Mouse (Mus musculus) limb, embryonic 14.5 days (tissue): ENCODE measurements at regions not wholly inside any gene's neighbourhood (a gene's known extent, or its start where the extent isn't known, plus 50 kb on each side); places are given as distances from the start of the nearest gene placed in this dataset.

Source experiments
- ATAC-seq: fragments of 200-750 bp; cut with Nextera tagmentation; 2 replicates; pipeline ENCODE4 v1.8.0; 2017; ENCODE audit warnings: low read depth, moderate number of reproducible peaks, moderate TSS enrichment; ENCODE audit not compliant: low FRiP score
- DNase-seq: peaks from one replicate; pipeline ENCODE4 v3.0.0-alpha.2; 2015; ENCODE audit warnings: low spot score
- H3K27ac ChIP-seq: fragments of 300-500 bp; sonication (generic); replicated peaks from 2 replicates; pipeline ENCODE4 v1.5.1; 2014; ENCODE audit warnings: low read depth, mild to moderate bottlenecking, low read length, moderate library complexity, mixed read lengths
- H3K27me3 ChIP-seq: fragments of 300-500 bp; sonication (generic); 2 replicates; pipeline ENCODE4 v1.6.1; 2014; ENCODE audit warnings: low read length, mixed read lengths; ENCODE audit not compliant: control insufficient read depth, insufficient read depth
- H3K36me3 ChIP-seq: fragments of 300-500 bp; sonication (generic); 2 replicates; pipeline ENCODE4 v1.6.1; 2014; ENCODE audit warnings: mild to moderate bottlenecking, low read length, moderate library complexity, mixed read lengths; ENCODE audit not compliant: control insufficient read depth, insufficient read depth
- H3K4me1 ChIP-seq: fragments of 300-500 bp; sonication (generic); 2 replicates; pipeline ENCODE4 v1.6.1; 2014; ENCODE audit warnings: antibody characterized with exemption, low read length, mixed read lengths; ENCODE audit not compliant: control insufficient read depth, insufficient read depth
- H3K4me2 ChIP-seq: fragments of 300-500 bp; sonication (generic); replicated peaks from 2 replicates; pipeline ENCODE4 v1.6.1; 2014; ENCODE audit warnings: low read depth, mild to moderate bottlenecking, low read length, moderate library complexity; ENCODE audit not compliant: severe bottlenecking
- H3K4me3 ChIP-seq: fragments of 300-500 bp; sonication (generic); replicated peaks from 2 replicates; pipeline ENCODE4 v1.5.1; 2014; ENCODE audit warnings: low read length
- H3K9ac ChIP-seq: fragments of 300-500 bp; sonication (generic); 2 replicates; pipeline ENCODE4 v1.6.1; 2014; ENCODE audit warnings: mild to moderate bottlenecking, low read depth, low read length, moderate library complexity; ENCODE audit not compliant: severe bottlenecking
- H3K9me3 ChIP-seq: fragments of 300-500 bp; sonication (generic); 2 replicates; pipeline ENCODE4 v1.6.1; 2016; ENCODE audit warnings: low read length; ENCODE audit not compliant: control insufficient read depth
- POLR2A ChIP-seq: fragments of 200-500 bp; IDR thresholded peaks from 2 replicates; pipeline ENCODE4 v1.8.0; 2012; ENCODE audit warnings: inconsistent platforms, mild to moderate bottlenecking, moderate library complexity, borderline replicate concordance; ENCODE audit not compliant: insufficient read depth, insufficient read length; ENCODE audit errors: extremely low read depth
- WGBS: fragments of 180-500 bp; shearing (Covaris S2); extraction: QIAGEN DNeasy Blood & Tissue Kit; methylation state at CpG from one replicate; pipeline ENCODE4 v1.1.7; 2014; 5-methylcytosine and 5-hydroxymethylcytosine counted together

DNA sequence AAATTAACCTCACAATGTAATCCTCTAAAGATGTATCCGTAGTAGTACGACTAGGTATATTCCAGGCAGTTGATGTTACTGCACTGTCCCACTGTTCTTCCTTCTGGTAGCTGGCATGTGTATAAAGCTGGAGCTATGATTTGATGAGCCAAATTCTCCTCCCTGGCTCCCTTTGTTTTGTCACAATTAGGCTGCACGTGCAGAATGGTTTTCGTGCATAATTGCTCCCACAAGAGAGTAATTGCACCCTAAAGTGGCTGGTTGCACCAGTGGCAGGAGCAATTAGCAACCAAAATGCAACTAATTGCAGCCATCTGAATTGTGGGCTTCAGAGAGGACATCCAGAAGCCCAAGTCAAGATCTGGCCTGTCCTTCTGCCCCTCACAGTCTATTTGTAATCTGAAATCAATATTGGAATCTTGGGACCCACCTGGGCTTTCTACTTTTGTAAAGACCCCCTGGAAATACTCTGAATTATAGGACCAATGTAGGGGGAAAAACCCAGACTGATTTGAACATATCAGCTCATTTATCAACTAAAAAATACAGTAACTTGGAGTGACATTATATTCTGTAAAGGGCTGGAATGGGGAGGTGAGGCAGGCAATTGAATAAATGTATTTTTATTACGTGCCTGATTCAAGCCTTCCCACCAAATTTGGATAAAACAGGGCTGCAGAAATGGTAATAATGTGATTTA, 71.7 kb upstream of the Pfn2 start:
- Histone ChIP-seq H3K27ac (no peak overlapping the region), H3K4me1 (no peaks in the 10 kb centered on the region), H3K9me3 (no peaks in the 10 kb centered on the region), H3K36me3 (no peaks in the 10 kb centered on the region), H3K9ac (no peak overlapping the region), H3K27me3 (no peaks in the 10 kb centered on the region), H3K4me2 (no peak overlapping the region), H3K4me3 (no peak overlapping the region)
- TF ChIP-seq POLR2A: no peak
- no peak for ATAC-seq
- WGBS: 47% methylated on average over 5 of the region's 5 CpGs
- DNase-seq: no peak

DNA sequence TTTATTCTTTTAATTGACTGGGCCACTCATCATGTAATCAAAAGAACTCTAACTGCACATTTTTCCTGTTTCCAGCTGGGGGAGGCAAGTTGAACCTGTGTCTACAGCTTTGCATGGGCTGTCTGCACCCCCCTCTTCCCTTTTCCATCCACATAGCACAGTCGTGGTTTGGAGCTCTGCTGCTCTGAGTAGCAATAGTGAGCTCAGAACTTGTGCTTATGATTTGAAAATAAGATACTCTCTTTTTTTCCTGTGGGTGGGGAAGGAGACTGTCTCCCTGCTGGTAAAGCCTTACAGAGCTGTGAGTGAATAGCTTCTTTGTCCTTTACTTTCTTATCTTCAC, 72.2 kb upstream of the Pfn2 start:
- H3K27ac ChIP-seq: no peak overlapping the region

GRCm38 (mm10) chr3:57921071-57921882, 73.4 kb upstream of the Pfn2 start:
- ATAC-seq (no peak), DNase-seq (no peak)
- H3K4me1 ChIP-seq: no peaks in the 10 kb centered on the region
- WGBS: 81% methylated on average over 2 of the region's 2 CpGs
- TF ChIP-seq POLR2A: no peak
- H3K36me3 ChIP-seq: no peaks in the 10 kb centered on the region
- no peak overlapping the region for H3K4me2 ChIP-seq
- no peaks in the 10 kb centered on the region for H3K9me3 ChIP-seq
- H3K27me3 ChIP-seq: no peaks in the 10 kb centered on the region
- H3K9ac ChIP-seq: no peak overlapping the region
- no peak overlapping the region for H3K27ac ChIP-seq
- H3K4me3 ChIP-seq: no peak overlapping the region

More for the DNA sequence above, 72.2 kb upstream of the Pfn2 start:
- H3K4me1 ChIP-seq: no peaks in the 10 kb centered on the region
- DNase-seq: no peak
- no peak overlapping the region for H3K9ac ChIP-seq
- no peak for ATAC-seq
- 33% methylated on average over 1 of the region's 1 CpGs for WGBS
- no peaks in the 10 kb centered on the region for H3K9me3 ChIP-seq
- H3K4me3 ChIP-seq: no peak overlapping the region
- H3K4me2 ChIP-seq: no peak overlapping the region
- no peaks in the 10 kb centered on the region for H3K36me3 ChIP-seq
- no peak for TF ChIP-seq POLR2A
- H3K27me3 ChIP-seq: no peaks in the 10 kb centered on the region

GRCm38 (mm10) chr3:57923061-57923460, 75.2 kb upstream of the Pfn2 start:
- no peaks in the 10 kb centered on the region for H3K27me3 ChIP-seq
- no peak for ATAC-seq
- H3K9ac ChIP-seq: no peak overlapping the region
- no peaks in the 10 kb centered on the region for H3K9me3 ChIP-seq
- no peak for DNase-seq
- no peak overlapping the region for H3K27ac ChIP-seq
- H3K36me3 ChIP-seq: no peaks in the 10 kb centered on the region
- no peak for TF ChIP-seq POLR2A
- no peaks in the 10 kb centered on the region for H3K4me1 ChIP-seq
- no peak overlapping the region for H3K4me2 ChIP-seq
- WGBS: 75% methylated on average over 3 of the region's 3 CpGs
- H3K4me3 ChIP-seq: no peak overlapping the region

GRCm38 (mm10) chr3:57932657-57933539, 85.0 kb upstream of the Pfn2 start:
- TF ChIP-seq POLR2A: no peak
- Histone ChIP-seq H3K4me1 (no peaks in the 10 kb centered on the region), H3K9me3 (no peaks in the 10 kb centered on the region), H3K4me2 (no peak overlapping the region), H3K36me3 (no peaks in the 10 kb centered on the region), H3K27me3 (no peaks in the 10 kb centered on the region), H3K27ac (no peak overlapping the region), H3K4me3 (no peak overlapping the region), H3K9ac (no peak overlapping the region)
- WGBS: 87% methylated on average over 3 of the region's 3 CpGs
- DNase-seq: no peak
- no peak for ATAC-seq
